Mouse (Mus musculus) adrenal gland, adult 8-10 months (tissue): ENCODE measurements around the gene Tgm3. TPM values are rescaled to one million over a fixed set of nuclear protein-coding genes. Genes with fewer than 3 reads are reported as not detected.

Experiments used
- microRNA-seq, 2 experiments: library from miRNA; unstranded; fragments of <30 nt; microRNA quantifications; one replicate each; pipeline ENCODE4 v1.2.0; 2022
- total RNA-seq, 4 experiments: library from RNA; stranded (reverse); gene quantifications; 2 replicates each; pipeline ENCODE4 v1.2.4; 2022

Gene Tgm3
- total RNA-seq, 4 experiments from 2014 or later = 0.12 to 7.0 (median 2.5) TPM

Small RNAs within 50 kb of the gene (microRNA-seq; reads per million reads assigned to microRNA genes)
- gene Mir6339 = 0 reads per million in 2 experiments

Other genes starting within 250 kb of the Tgm3 start
- gene Stk35, start 211.8 kb upstream of the Tgm3 start, total RNA-seq = 10 to 100 TPM; 28.2 to 47.3 (median 38.9) TPM
- gene Tgm6, start 100.1 kb downstream of the Tgm3 start, total RNA-seq = not detected
- gene Snrpb, start 167.1 kb downstream of the Tgm3 start, total RNA-seq = 100 to 1,000 TPM; 172 to 197 (median 177) TPM
- not detected for gene Tmc2, start 182.8 kb downstream of the Tgm3 start, total RNA-seq